Mouse (Mus musculus) ES-Bruce4 (cell line): ENCODE measurements at regions not wholly inside any gene's neighbourhood (a gene's known extent, or its start where the extent isn't known, plus 50 kb on each side); places are given as distances from the start of the nearest gene placed in this dataset.

ENCODE experiments used
- H3K27ac ChIP-seq: 2 replicates; pipeline ENCODE4 v1.5.1; 2012; ENCODE audit warnings: low read length, inconsistent platforms; ENCODE audit not compliant: insufficient read depth
- H3K27me3 ChIP-seq: 2 replicates; pipeline ENCODE4 v1.6.1; 2012; ENCODE audit warnings: mild to moderate bottlenecking, low read length, inconsistent platforms; ENCODE audit not compliant: control insufficient read depth, poor library complexity, insufficient read depth, severe bottlenecking
- H3K36me3 ChIP-seq: 2 replicates; pipeline ENCODE4 v1.6.1; 2012; ENCODE audit warnings: inconsistent platforms, mild to moderate bottlenecking, low read length, moderate library complexity; ENCODE audit not compliant: control insufficient read depth, poor library complexity, insufficient read depth, severe bottlenecking
- H3K4me1 ChIP-seq: one replicate; pipeline ENCODE4 v1.8.1; 2011; ENCODE audit warnings: low read length; ENCODE audit not compliant: control insufficient read depth, insufficient read depth
- H3K4me3 ChIP-seq: 2 replicates; pipeline ENCODE4 v1.5.1; 2011; ENCODE audit warnings: low read depth, mild to moderate bottlenecking, low read length
- H3K9ac ChIP-seq: 2 replicates; pipeline ENCODE4 v1.6.1; 2012; ENCODE audit warnings: low read depth, mild to moderate bottlenecking, inconsistent platforms; ENCODE audit not compliant: poor library complexity, severe bottlenecking
- H3K9me3 ChIP-seq: replicated peaks from 2 replicates; pipeline ENCODE4 v1.6.1; 2012; ENCODE audit warnings: mild to moderate bottlenecking, low read length, inconsistent platforms; ENCODE audit not compliant: control insufficient read depth, poor library complexity, insufficient read depth, severe bottlenecking
- CTCF ChIP-seq: IDR thresholded peaks from one replicate; pipeline ENCODE4 v1.8.1; 2011; ENCODE audit warnings: low read depth, low read length
- EP300 ChIP-seq: IDR thresholded peaks from 2 replicates; pipeline ENCODE4 v1.6.1; 2011; ENCODE audit warnings: low read depth, low read length; ENCODE audit not compliant: insufficient read depth
- POLR2A ChIP-seq: IDR thresholded peaks from one replicate; pipeline ENCODE4 v1.8.1; 2011; ENCODE audit warnings: low read length; ENCODE audit not compliant: insufficient read depth

- Histone ChIP-seq H3K36me3 (no peaks in the 10 kb centered on the region), H3K4me1 (no peaks in the 10 kb centered on the region), H3K9ac (no peak overlapping the region), H3K9me3 (no peaks in the 10 kb centered on the region), H3K27me3 (no peaks in the 10 kb centered on the region), H3K27ac (no peak overlapping the region), H3K4me3 (no peak overlapping the region)
- TF ChIP-seq POLR2A (no peak), EP300 (no peak), CTCF (no peak)
These were observed 182.2 kb upstream of the Astn2 start for GRCm38 (mm10) chr4:66586647-66587046.

- Histone ChIP-seq H3K9ac (no peak overlapping the region), H3K27me3 (no peaks in the 10 kb centered on the region), H3K4me1 (no peaks in the 10 kb centered on the region), H3K36me3 (no peaks in the 10 kb centered on the region), H3K27ac (no peak overlapping the region), H3K9me3 (no peaks in the 10 kb centered on the region), H3K4me3 (no peak overlapping the region)
- TF ChIP-seq EP300 (peak; percentile 36; the same call in 1 of the 2 replicates), CTCF (no peak), POLR2A (no peak)
These were observed 181.8 kb upstream of the Astn2 start for GRCm38 (mm10) chr4:66586166-66586565.

- Histone ChIP-seq H3K4me1 (no peaks in the 10 kb centered on the region), H3K9ac (no peak overlapping the region), H3K4me3 (no peak overlapping the region), H3K9me3 (no peaks in the 10 kb centered on the region), H3K27ac (no peak overlapping the region), H3K27me3 (no peaks in the 10 kb centered on the region), H3K36me3 (no peaks in the 10 kb centered on the region)
- TF ChIP-seq CTCF (no peak), EP300 (no peak), POLR2A (no peak)
These were observed 152.5 kb upstream of the Astn2 start for GRCm38 (mm10) chr4:66556936-66557335.

- Histone ChIP-seq H3K36me3 (no peaks in the 10 kb centered on the region), H3K27me3 (no peaks in the 10 kb centered on the region), H3K9ac (no peak overlapping the region), H3K27ac (no peak overlapping the region), H3K4me3 (no peak overlapping the region), H3K9me3 (no peaks in the 10 kb centered on the region), H3K4me1 (no peaks in the 10 kb centered on the region)
- TF ChIP-seq POLR2A (no peak), CTCF (no peak), EP300 (no peak)
These were observed 146.1 kb upstream of the Astn2 start for GRCm38 (mm10) chr4:66550306-66551104.

GRCm38 (mm10) chr4:66542833-66543436 lies 138.5 kb upstream of the Astn2 start:
- H3K27ac ChIP-seq = no peak overlapping the region
- H3K27me3 ChIP-seq = no peaks in the 10 kb centered on the region
- H3K4me1 ChIP-seq = no peaks in the 10 kb centered on the region
- H3K4me3 ChIP-seq = no peak overlapping the region
- no peaks in the 10 kb centered on the region for H3K9me3 ChIP-seq
- TF ChIP-seq EP300 = no peak
- no peak for TF ChIP-seq POLR2A
- TF ChIP-seq CTCF = no peak
- no peak overlapping the region for H3K9ac ChIP-seq
- H3K36me3 ChIP-seq = no peaks in the 10 kb centered on the region

- no peak overlapping the region for H3K4me3 ChIP-seq
- no peaks in the 10 kb centered on the region for H3K9me3 ChIP-seq
- no peaks in the 10 kb centered on the region for H3K27me3 ChIP-seq
- no peaks in the 10 kb centered on the region for H3K36me3 ChIP-seq
- H3K4me1 ChIP-seq = no peaks in the 10 kb centered on the region
- TF ChIP-seq POLR2A = no peak
- TF ChIP-seq EP300 = no peak
- no peak for TF ChIP-seq CTCF
- H3K27ac ChIP-seq = no peak overlapping the region
- no peak overlapping the region for H3K9ac ChIP-seq
These were observed 120.0 kb upstream of the Astn2 start for GRCm38 (mm10) chr4:66524456-66524855.
